Mouse (Mus musculus): Measurements from ENCODE around the gene Cmah. TPM values are rescaled to one million over a fixed set of nuclear protein-coding genes. Genes with fewer than 3 reads are reported as not detected.

The Cmah gene
- polyA plus RNA-seq, 1 experiment: 0.12 TPM

DNA sequence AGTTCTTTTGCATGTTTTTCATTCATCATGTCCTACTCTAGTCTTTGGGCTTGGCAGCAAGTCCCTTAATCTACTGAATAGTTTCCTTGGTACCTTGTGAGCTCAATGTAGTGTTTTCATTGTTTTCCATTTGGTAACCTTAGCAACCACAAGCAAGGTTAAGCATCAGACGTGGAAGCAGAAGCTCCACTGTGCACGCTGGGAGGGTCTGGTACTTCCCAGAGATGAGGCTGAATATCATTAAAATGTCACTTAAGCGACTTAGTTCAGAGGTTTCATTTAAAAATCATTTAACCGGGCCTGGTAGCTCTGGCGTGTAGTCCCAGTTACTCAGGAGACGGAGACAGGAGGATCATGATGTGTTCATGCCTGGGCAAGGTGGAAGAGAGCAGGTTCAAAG is 5.9 kb upstream of the Cmah start:
- TF ChIP-seq EP300 (IDR thresholded peaks at IDR 0.05; ENCODE audit: insufficient read depth, low read depth, low read length) (no peak), POLR2A (IDR thresholded peaks at IDR 0.05; ENCODE audit: insufficient read depth, low read length) (no peak), CTCF (IDR thresholded peaks at IDR 0.05; ENCODE audit: low read depth, low read length) (no peak)
- H3K9me3 ChIP-seq (replicated peaks; ENCODE audit: control insufficient read depth, insufficient read depth, low read length, poor library complexity, severe bottlenecking): no peaks in the 10 kb centered on the region
- H3K27me3 ChIP-seq (ENCODE audit: control insufficient read depth, insufficient read depth, low read length, poor library complexity, severe bottlenecking): no peaks in the 10 kb centered on the region
- no peak overlapping the region for H3K9ac ChIP-seq (ENCODE audit: low read depth, poor library complexity, severe bottlenecking)
- H3K4me3 ChIP-seq (ENCODE audit: low read depth, low read length): no peak overlapping the region
- no peaks in the 10 kb centered on the region for H3K36me3 ChIP-seq (ENCODE audit: control insufficient read depth, insufficient read depth, low read length, poor library complexity, severe bottlenecking)
- H3K27ac ChIP-seq (ENCODE audit: insufficient read depth, low read length): no peak overlapping the region
- H3K4me1 ChIP-seq (ENCODE audit: control insufficient read depth, insufficient read depth, low read length): no peaks in the 10 kb centered on the region

DNA sequence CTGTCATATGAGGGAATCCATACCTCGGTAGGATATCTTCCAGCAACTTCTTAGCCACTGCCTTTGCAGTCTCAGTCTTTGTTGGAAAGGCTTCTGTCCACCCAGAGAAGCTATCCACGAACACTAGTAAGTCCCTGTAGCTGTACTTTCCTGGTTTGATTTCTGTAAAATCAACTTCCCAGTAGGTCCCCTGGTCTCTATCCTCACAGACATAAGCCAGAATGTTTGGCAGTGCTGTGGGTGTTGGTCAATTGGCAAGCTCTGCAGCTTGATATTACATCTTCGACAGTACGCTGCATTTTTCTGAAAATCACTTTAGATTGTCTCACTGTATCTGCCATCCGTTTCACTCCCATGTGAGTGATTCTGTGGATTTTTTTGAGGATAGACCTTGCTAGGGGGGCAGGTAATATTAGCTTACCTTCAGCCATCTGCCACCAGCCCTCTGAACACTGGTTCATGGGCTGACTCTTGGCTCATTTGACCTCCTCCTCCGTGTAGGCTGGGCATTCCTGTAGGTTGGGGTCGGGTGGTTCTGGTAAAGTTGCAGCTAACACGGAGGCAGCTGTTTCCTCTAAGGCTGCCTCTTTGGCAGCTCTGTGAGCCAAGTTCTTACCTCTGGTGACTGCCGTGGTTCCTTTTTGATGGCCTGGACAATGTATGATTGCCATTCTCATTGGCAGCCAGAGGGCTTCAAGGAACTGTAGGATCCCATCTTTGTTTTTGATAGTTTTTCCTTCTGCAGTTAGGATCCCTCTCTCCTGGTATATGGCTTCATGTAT is 1.0 kb downstream of the Cmah start:
- Histone ChIP-seq H3K4me3 (ENCODE audit: low read depth, low read length) (no peak overlapping the region), H3K27ac (ENCODE audit: insufficient read depth, low read length) (no peak overlapping the region), H3K36me3 (ENCODE audit: control insufficient read depth, insufficient read depth, low read length, poor library complexity, severe bottlenecking) (no peaks in the 10 kb centered on the region), H3K9me3 (replicated peaks; ENCODE audit: control insufficient read depth, insufficient read depth, low read length, poor library complexity, severe bottlenecking) (peaks cover 7% of the 10 kb centered on the region), H3K4me1 (ENCODE audit: control insufficient read depth, insufficient read depth, low read length) (no peaks in the 10 kb centered on the region), H3K27me3 (ENCODE audit: control insufficient read depth, insufficient read depth, low read length, poor library complexity, severe bottlenecking) (no peaks in the 10 kb centered on the region), H3K9ac (ENCODE audit: low read depth, poor library complexity, severe bottlenecking) (no peak overlapping the region)
- TF ChIP-seq EP300 (IDR thresholded peaks at IDR 0.05; ENCODE audit: insufficient read depth, low read depth, low read length): no peak
- TF ChIP-seq CTCF (IDR thresholded peaks at IDR 0.05; ENCODE audit: low read depth, low read length): no peak
- no peak for TF ChIP-seq POLR2A (IDR thresholded peaks at IDR 0.05; ENCODE audit: insufficient read depth, low read length)

DNA sequence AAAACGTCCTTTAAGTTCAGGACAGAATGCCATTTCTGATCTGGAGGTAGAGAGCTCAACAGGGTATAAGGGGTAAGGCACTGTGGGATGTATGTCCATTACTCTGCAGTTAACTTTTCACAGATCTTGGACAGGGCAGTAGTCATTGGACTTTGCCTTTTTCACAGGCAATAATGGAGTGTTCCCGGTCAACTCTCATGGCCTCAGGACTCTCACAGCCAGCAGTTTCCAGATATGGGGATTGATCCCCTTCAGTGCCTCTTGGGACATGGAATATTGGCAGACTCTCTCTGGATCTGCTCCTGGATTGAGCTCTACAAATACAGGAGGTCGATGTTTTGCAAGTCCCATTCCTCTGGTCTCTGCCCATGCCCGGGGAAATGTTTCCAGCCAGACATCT is 2.9 kb downstream of the Cmah start:
- Histone ChIP-seq H3K9ac (ENCODE audit: low read depth, poor library complexity, severe bottlenecking) (no peak overlapping the region), H3K9me3 (replicated peaks; ENCODE audit: control insufficient read depth, insufficient read depth, low read length, poor library complexity, severe bottlenecking) (peaks cover 7% of the 10 kb centered on the region), H3K4me3 (ENCODE audit: low read depth, low read length) (no peak overlapping the region), H3K36me3 (ENCODE audit: control insufficient read depth, insufficient read depth, low read length, poor library complexity, severe bottlenecking) (no peaks in the 10 kb centered on the region), H3K27ac (ENCODE audit: insufficient read depth, low read length) (no peak overlapping the region), H3K27me3 (ENCODE audit: control insufficient read depth, insufficient read depth, low read length, poor library complexity, severe bottlenecking) (no peaks in the 10 kb centered on the region), H3K4me1 (ENCODE audit: control insufficient read depth, insufficient read depth, low read length) (no peaks in the 10 kb centered on the region)
- TF ChIP-seq POLR2A (IDR thresholded peaks at IDR 0.05; ENCODE audit: insufficient read depth, low read length): no peak
- TF ChIP-seq CTCF (IDR thresholded peaks at IDR 0.05; ENCODE audit: low read depth, low read length): no peak
- TF ChIP-seq EP300 (IDR thresholded peaks at IDR 0.05; ENCODE audit: insufficient read depth, low read depth, low read length): no peak

DNA sequence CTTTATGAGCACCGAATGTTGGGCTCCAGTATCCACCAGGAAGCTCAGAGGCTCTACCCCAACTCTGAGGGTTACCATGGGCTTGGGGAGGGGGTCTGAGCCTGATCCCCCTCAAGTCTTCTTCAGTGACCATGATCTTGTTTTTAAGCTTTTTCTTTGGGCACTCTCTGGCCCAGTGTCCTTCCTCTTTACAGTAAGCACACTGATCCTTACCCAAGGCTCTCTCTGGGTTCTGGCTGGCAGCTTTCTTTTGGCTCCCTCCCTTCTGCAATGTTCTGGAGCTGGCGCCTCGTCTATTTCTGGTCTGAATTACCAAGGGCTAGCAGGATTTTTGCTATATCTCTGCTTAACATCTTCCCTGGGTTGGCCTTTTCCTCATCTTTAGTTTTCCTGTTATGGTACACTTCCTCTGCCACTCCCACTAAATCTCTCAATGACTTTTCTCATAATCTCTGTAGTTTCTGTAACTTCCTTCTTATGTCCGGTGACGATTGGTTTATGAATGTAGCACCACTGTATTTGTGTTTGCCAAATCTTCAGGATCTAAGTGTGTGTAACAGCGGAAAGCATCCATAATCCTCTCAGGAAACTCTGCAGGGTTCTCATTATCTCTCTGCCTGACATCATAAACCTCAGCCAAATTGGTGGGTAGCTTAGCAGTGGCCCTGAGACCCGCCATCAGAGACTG is 3.8 kb downstream of the Cmah start:
- Histone ChIP-seq H3K4me1 (ENCODE audit: control insufficient read depth, insufficient read depth, low read length) (no peaks in the 10 kb centered on the region), H3K4me3 (ENCODE audit: low read depth, low read length) (no peak overlapping the region), H3K27me3 (ENCODE audit: control insufficient read depth, insufficient read depth, low read length, poor library complexity, severe bottlenecking) (no peaks in the 10 kb centered on the region), H3K9ac (ENCODE audit: low read depth, poor library complexity, severe bottlenecking) (no peak overlapping the region), H3K9me3 (replicated peaks; ENCODE audit: control insufficient read depth, insufficient read depth, low read length, poor library complexity, severe bottlenecking) (peaks cover 7% of the 10 kb centered on the region), H3K36me3 (ENCODE audit: control insufficient read depth, insufficient read depth, low read length, poor library complexity, severe bottlenecking) (no peaks in the 10 kb centered on the region), H3K27ac (ENCODE audit: insufficient read depth, low read length) (no peak overlapping the region)
- TF ChIP-seq CTCF (IDR thresholded peaks at IDR 0.05; ENCODE audit: low read depth, low read length): no peak
- no peak for TF ChIP-seq EP300 (IDR thresholded peaks at IDR 0.05; ENCODE audit: insufficient read depth, low read depth, low read length)
- TF ChIP-seq POLR2A (IDR thresholded peaks at IDR 0.05; ENCODE audit: insufficient read depth, low read length): no peak

DNA sequence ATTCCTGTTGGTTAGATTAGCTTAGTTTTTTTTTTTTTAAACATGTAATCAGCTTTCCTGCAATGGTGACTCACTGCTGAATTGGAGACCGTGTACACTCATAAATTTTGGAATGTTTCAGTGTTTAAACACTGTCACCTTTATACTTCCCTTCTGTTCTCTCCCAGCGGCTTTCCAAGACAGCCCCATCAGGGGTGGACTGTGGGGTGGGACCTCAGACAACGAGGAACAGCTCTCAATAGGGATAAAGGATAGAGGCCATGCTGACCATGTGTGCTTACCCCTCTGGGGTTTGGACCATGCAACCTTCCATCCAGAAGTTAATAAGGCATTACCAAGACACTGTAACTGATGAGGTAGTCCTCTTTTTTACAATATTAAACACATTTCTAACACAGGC is 5.3 kb downstream of the Cmah start:
- Histone ChIP-seq H3K27me3 (ENCODE audit: control insufficient read depth, insufficient read depth, low read length, poor library complexity, severe bottlenecking) (no peaks in the 10 kb centered on the region), H3K4me1 (ENCODE audit: control insufficient read depth, insufficient read depth, low read length) (no peaks in the 10 kb centered on the region), H3K4me3 (ENCODE audit: low read depth, low read length) (no peak overlapping the region), H3K9me3 (replicated peaks; ENCODE audit: control insufficient read depth, insufficient read depth, low read length, poor library complexity, severe bottlenecking) (no peaks in the 10 kb centered on the region), H3K27ac (ENCODE audit: insufficient read depth, low read length) (no peak overlapping the region), H3K36me3 (ENCODE audit: control insufficient read depth, insufficient read depth, low read length, poor library complexity, severe bottlenecking) (no peaks in the 10 kb centered on the region), H3K9ac (ENCODE audit: low read depth, poor library complexity, severe bottlenecking) (no peak overlapping the region)
- TF ChIP-seq CTCF (IDR thresholded peaks at IDR 0.05; ENCODE audit: low read depth, low read length): no peak

DNA sequence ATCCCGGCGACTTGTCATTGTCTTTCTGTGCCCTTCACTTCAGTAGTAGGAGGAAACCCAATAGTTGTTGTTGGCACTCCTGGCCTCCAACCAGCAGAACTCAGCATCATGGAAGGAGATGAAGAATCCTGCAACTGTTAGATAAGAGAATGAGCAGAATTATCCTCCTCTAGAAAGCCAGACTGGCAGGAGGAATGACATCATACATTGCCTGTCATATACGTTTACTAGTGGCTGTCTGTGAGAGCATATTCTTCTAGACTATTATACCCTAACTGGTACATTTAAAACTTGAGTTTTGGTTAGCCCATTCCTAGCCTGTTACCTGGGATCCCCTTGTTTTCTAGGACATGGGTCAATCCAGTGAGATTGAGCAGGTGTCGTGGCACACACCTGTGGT is 9.6 kb downstream of the Cmah start:
- no peaks in the 10 kb centered on the region for H3K4me1 ChIP-seq (ENCODE audit: control insufficient read depth, insufficient read depth, low read length)
- H3K27me3 ChIP-seq (ENCODE audit: control insufficient read depth, insufficient read depth, low read length, poor library complexity, severe bottlenecking): no peaks in the 10 kb centered on the region
- no peak overlapping the region for H3K27ac ChIP-seq (ENCODE audit: insufficient read depth, low read length)
- H3K9ac ChIP-seq (ENCODE audit: low read depth, poor library complexity, severe bottlenecking): no peak overlapping the region
- no peak overlapping the region for H3K4me3 ChIP-seq (ENCODE audit: low read depth, low read length)
- H3K36me3 ChIP-seq (ENCODE audit: control insufficient read depth, insufficient read depth, low read length, poor library complexity, severe bottlenecking): no peaks in the 10 kb centered on the region
- H3K9me3 ChIP-seq (replicated peaks; ENCODE audit: control insufficient read depth, insufficient read depth, low read length, poor library complexity, severe bottlenecking): no peaks in the 10 kb centered on the region
- TF ChIP-seq EP300 (IDR thresholded peaks at IDR 0.05; ENCODE audit: insufficient read depth, low read depth, low read length) (no peak), CTCF (IDR thresholded peaks at IDR 0.05; ENCODE audit: low read depth, low read length) (no peak), POLR2A (IDR thresholded peaks at IDR 0.05; ENCODE audit: insufficient read depth, low read length) (no peak)

Data from ES-Bruce4 (cell line).